Comparison of ENCODE assay signal across 17 mouse cellular contexts in genomic region chr1:126744631-126745305, GRCm38 (mm10).
A peak's percentile ranks its signal among the peaks of the same experiment; 100 is the strongest.
DNase-seq lines count a peak whose midpoint lies in the region; ATAC-seq lines count a peak whose summit lies in the region.
"Had no signal": no experiment of that assay in that cellular context is flagged by ENCODE, and none has a peak within 500 bp of the region (broad histone marks: within the 10 kb centered on the region; RNA-seq: fewer than 3 reads in every experiment).

No protein-coding gene starts in this region.

- peaks cover 44% of the 10 kb centered on the region for H3K4me1 ChIP-seq in hindbrain, embryonic 10.5 days (replicated peaks)
- peaks cover 15% of the 10 kb centered on the region for H3K4me1 ChIP-seq in hindbrain, embryonic 13.5 days (replicated peaks)
- H3K4me1 ChIP-seq in neural tube, embryonic 12.5 days = peaks cover 18% of the 10 kb centered on the region
- H3K4me1 ChIP-seq: megakaryocyte, embryonic 14.5 days had no signal

- WGBS in hindbrain, embryonic 10.5 days = 46% methylated on average over 14 of the region's 14 CpGs
- WGBS in hindbrain, embryonic 13.5 days = 38% methylated on average over 14 of the region's 14 CpGs
- WGBS in neural tube, embryonic 12.5 days = 30% methylated on average over 14 of the region's 14 CpGs

- peak overlapping the region; percentile 84 for H3K27ac ChIP-seq in hindbrain, embryonic 10.5 days
- no peak overlapping the region for H3K27ac ChIP-seq in hindbrain, embryonic 13.5 days
- no peak overlapping the region for H3K27ac ChIP-seq in neural tube, embryonic 12.5 days
- H3K27ac ChIP-seq: heart, adult 2 months had no signal

- H3K9ac ChIP-seq in hindbrain, embryonic 13.5 days = no peak overlapping the region
- no peak overlapping the region for H3K9ac ChIP-seq in neural tube, embryonic 12.5 days

- H3K27me3 ChIP-seq in hindbrain, embryonic 10.5 days (ENCODE audit: insufficient read depth, poor library complexity, severe bottlenecking) = no peaks in the 10 kb centered on the region
- no peaks in the 10 kb centered on the region for H3K27me3 ChIP-seq in hindbrain, embryonic 13.5 days
- no peaks in the 10 kb centered on the region for H3K27me3 ChIP-seq in neural tube, embryonic 12.5 days (replicated peaks)
- H3K27me3 ChIP-seq: megakaryocyte, embryonic 14.5 days had no signal

- H3K4me3 ChIP-seq in hindbrain, embryonic 10.5 days = peak overlapping the region; percentile 16; the same call in 1 of the 2 replicates
- no peak overlapping the region for H3K4me3 ChIP-seq in hindbrain, embryonic 13.5 days
- no peak overlapping the region for H3K4me3 ChIP-seq in neural tube, embryonic 12.5 days
- H3K4me3 ChIP-seq: heart, adult 2 months; megakaryocyte, embryonic 14.5 days had no signal

- H3K36me3 ChIP-seq in hindbrain, embryonic 10.5 days = no peaks in the 10 kb centered on the region
- no peaks in the 10 kb centered on the region for H3K36me3 ChIP-seq in hindbrain, embryonic 13.5 days
- no peaks in the 10 kb centered on the region for H3K36me3 ChIP-seq in neural tube, embryonic 12.5 days

- peak; percentile 35 for DNase-seq in embryo, embryonic 10 days (ENCODE audit: low spot score)
- no peak for DNase-seq in embryo, embryonic 9.5 days (ENCODE audit: extremely low spot score)
- DNase-seq in hindbrain, embryonic 10.5 days (ENCODE audit: low spot score) = peak; percentile 49
- DNase-seq in neural tube, embryonic 10.5 days (ENCODE audit: extremely low spot score, low spot score) = no peak
- no peak for DNase-seq in thymus, adult 18-20 months
- DNase-seq in urinary bladder, postnatal 4 days (ENCODE audit: low spot score in 2 of 2) = no peak
- DNase-seq: adrenal gland, adult 2 months; cerebellum, adult 9-11 months; gastrocnemius, postnatal 14 days; heart, adult 2 months; kidney, adult 11 months; lung, adult 2 months; right cerebral cortex, postnatal 4 days had no signal

- H3K9me3 ChIP-seq in hindbrain, embryonic 10.5 days = no peaks in the 10 kb centered on the region
- H3K9me3 ChIP-seq in hindbrain, embryonic 13.5 days = no peaks in the 10 kb centered on the region
- H3K9me3 ChIP-seq in neural tube, embryonic 12.5 days = no peaks in the 10 kb centered on the region
- H3K9me3 ChIP-seq: megakaryocyte, embryonic 14.5 days had no signal

- ATAC-seq in hindbrain, embryonic 13.5 days (ENCODE audit: low FRiP score) = no peak
- ATAC-seq in neural tube, embryonic 12.5 days (ENCODE audit: low FRiP score, low read depth) = peak; percentile 77

- no peak overlapping the region for H3K4me2 ChIP-seq in hindbrain, embryonic 13.5 days
- no peak overlapping the region for H3K4me2 ChIP-seq in neural tube, embryonic 12.5 days (replicated peaks)
- H3K4me2 ChIP-seq: liver, embryonic 11.5 days had no signal

Comparison
In these comparisons a context has a peak if more than half of its experiments do, and no peak if none do; other contexts are left out.
1. DNase-seq: peak in embryo, embryonic 10 days (single experiment) and hindbrain, embryonic 10.5 days (single experiment); none in embryo, embryonic 9.5 days (single experiment), neural tube, embryonic 10.5 days (single experiment), thymus, adult 18-20 months (0 of 2) and urinary bladder, postnatal 4 days (0 of 2).